Mouse (Mus musculus) neural tube, embryonic 15.5 days (tissue): Measurements from ENCODE around the gene Mrps34. TPM values are rescaled to one million over a fixed set of nuclear protein-coding genes. Genes with fewer than 3 reads are reported as not detected.

Experiments
- polyA plus RNA-seq: library from polyadenylated mRNA; unstranded; fragments of >200 nt; fragmentation: Nextera tagmentation; extraction: Ambion mirVana; gene quantifications from 2 replicates; pipeline ENCODE4 v1.2.1, GENCODE M21; 2015

Mrps34 gene
- polyA plus RNA-seq, 1 experiment from 2014 or later, result 89.5 TPM

Other genes with a start within 250 kb of the Mrps34 start
- 60.2 and 65.7 TPM in 2 replicates for gene Slc9a3r2, start 244.8 kb upstream of the Mrps34 start, polyA plus RNA-seq
- gene Npw, start 236.7 kb upstream of the Mrps34 start, polyA plus RNA-seq, result 0.42 and 0.51 TPM in 2 replicates
- gene Zfp598, start 225.4 kb upstream of the Mrps34 start, polyA plus RNA-seq, result 19.2 and 20.5 TPM in 2 replicates
- gene Syngr3, start 205.2 kb upstream of the Mrps34 start, polyA plus RNA-seq, result 214 and 242 TPM in 2 replicates
- gene Gfer, start 199.0 kb upstream of the Mrps34 start, polyA plus RNA-seq, result 36.5 and 37.9 TPM in 2 replicates
- 1.9 and 3.9 TPM in 2 replicates for gene Noxo1, start 198.9 kb upstream of the Mrps34 start, polyA plus RNA-seq
- gene Tbl3, start 187.5 kb upstream of the Mrps34 start, polyA plus RNA-seq, result 55.6 and 66.5 TPM in 2 replicates
- gene Rnf151, start 177.1 kb upstream of the Mrps34 start, polyA plus RNA-seq, result 0.15 TPM in 1 of 2 replicates, not detected in the other
- 729 and 914 TPM in 2 replicates for gene Rps2, start 177.0 kb upstream of the Mrps34 start, polyA plus RNA-seq
- 302 and 304 TPM in 2 replicates for gene Ndufb10, start 170.6 kb upstream of the Mrps34 start, polyA plus RNA-seq
- 0.10 and 0.19 TPM in 2 replicates for gene Rpl3l, start 167.3 kb upstream of the Mrps34 start, polyA plus RNA-seq
- gene Msrb1, start 158.5 kb upstream of the Mrps34 start, polyA plus RNA-seq, result 23.2 and 24.4 TPM in 2 replicates
- 0.37 and 0.38 TPM in 2 replicates for gene Hs3st6, start 142.1 kb upstream of the Mrps34 start, polyA plus RNA-seq
- not detected in 2 replicates for gene Meiob, start 90.8 kb upstream of the Mrps34 start, polyA plus RNA-seq
- 74.7 and 78.9 TPM in 2 replicates for gene Hagh, start 55.0 kb upstream of the Mrps34 start, polyA plus RNA-seq
- 26.0 and 26.4 TPM in 2 replicates for gene Fahd1, start 44.8 kb upstream of the Mrps34 start, polyA plus RNA-seq
- gene Igfals, start 29.1 kb upstream of the Mrps34 start, polyA plus RNA-seq, result 0.06 and 0.78 TPM in 2 replicates
- gene Nubp2, start 8.8 kb upstream of the Mrps34 start, polyA plus RNA-seq, result 63.2 and 68.9 TPM in 2 replicates
- 77.6 and 84.2 TPM in 2 replicates for gene Spsb3, start 8.5 kb upstream of the Mrps34 start, polyA plus RNA-seq
- gene Eme2, start within 50 bp of the Mrps34 start, polyA plus RNA-seq, result 27.9 and 31.3 TPM in 2 replicates
- gene Nme3, start 1.4 kb downstream of the Mrps34 start, polyA plus RNA-seq, result 92.9 and 105 TPM in 2 replicates
- 82.3 and 87.2 TPM in 2 replicates for gene Mapk8ip3, start 41.9 kb downstream of the Mrps34 start, polyA plus RNA-seq
- 81.4 and 102 TPM in 2 replicates for gene Jpt2, start 65.6 kb downstream of the Mrps34 start, polyA plus RNA-seq
- 5.3 and 5.5 TPM in 2 replicates for gene Cramp1l, start 120.7 kb downstream of the Mrps34 start, polyA plus RNA-seq
- gene Ift140, start 121.0 kb downstream of the Mrps34 start, polyA plus RNA-seq, result 15.7 and 18.6 TPM in 2 replicates
- 11.4 and 13.3 TPM in 2 replicates for gene Tmem204, start 188.5 kb downstream of the Mrps34 start, polyA plus RNA-seq
- 56.5 and 57.6 TPM in 2 replicates for gene Telo2, start 220.9 kb downstream of the Mrps34 start, polyA plus RNA-seq
- gene Ptx4, start 225.6 kb downstream of the Mrps34 start, polyA plus RNA-seq, result 0.13 TPM in 1 of 2 replicates, not detected in the other
- gene Clcn7, start 238.3 kb downstream of the Mrps34 start, polyA plus RNA-seq, result 25.1 and 28.7 TPM in 2 replicates